Mouse (Mus musculus): Measurements from ENCODE around the gene Rusc2.

Rusc2 gene

GRCm38 (mm10) chr4:43417269-43418062 is 35.7 kb downstream of the Rusc2 start:
- DNase-seq = peak; percentile 55

GRCm38 (mm10) chr4:43418450-43418849 is 36.7 kb downstream of the Rusc2 start:
- DNase-seq = no peak

DNA sequence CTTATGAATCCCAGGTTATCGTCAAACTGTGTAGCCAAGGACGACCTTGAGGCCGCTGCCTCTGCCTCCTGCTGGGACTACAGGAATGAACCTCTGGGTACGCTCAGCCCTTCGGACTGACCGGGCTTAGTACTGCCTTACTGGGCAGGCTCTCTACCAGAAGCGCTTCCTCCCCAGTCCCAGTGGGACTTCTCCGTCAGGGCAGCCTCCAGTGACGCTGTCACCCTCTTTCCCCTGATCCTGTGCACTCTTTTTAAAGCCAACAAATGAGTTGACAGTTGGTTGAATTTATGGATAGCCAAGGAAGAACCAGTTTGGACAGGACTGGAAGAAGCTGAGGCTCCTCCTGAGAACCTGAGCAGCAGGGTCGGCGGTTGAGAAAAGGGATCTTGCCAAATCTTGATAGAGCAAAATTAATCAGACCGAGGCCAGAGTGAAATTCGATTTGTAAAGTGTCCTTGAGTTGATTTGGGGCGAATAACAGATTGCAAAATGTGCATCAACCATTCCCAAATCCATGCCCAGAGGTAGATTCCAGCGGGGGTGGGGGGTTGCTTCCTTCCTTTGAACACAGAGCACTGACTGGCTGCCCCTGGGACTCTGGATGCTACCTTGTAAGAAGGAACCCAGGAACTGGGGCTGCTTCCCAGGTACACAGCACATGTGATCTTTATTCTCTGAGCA is 37.3 kb downstream of the Rusc2 start:
- DNase-seq = no peak

DNA sequence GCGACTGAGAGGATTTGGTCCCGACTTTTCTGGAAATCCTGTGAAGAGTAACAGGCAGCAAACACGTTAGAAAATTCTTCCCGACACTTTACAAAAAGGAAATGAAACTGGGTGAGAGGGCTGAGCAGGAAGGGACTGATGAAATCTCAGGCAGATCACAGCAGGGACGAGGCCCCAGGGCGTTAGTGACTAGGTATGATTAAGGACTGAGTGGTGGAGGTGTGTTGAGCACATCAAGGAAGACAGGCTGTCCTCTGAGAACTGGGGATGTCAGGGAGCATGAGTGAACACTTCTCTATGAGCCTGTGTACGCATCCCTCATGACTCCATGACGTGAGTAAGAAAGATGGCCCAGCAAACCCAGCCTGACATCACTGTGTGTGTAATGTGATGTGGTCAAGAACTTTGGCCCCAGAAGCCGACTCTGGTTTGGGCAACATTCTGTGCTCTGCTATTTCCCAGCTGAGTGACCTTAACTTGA is 38.1 kb downstream of the Rusc2 start:
- DNase-seq = no peak

GRCm38 (mm10) chr4:43420305-43420704 is 38.5 kb downstream of the Rusc2 start:
- DNase-seq = peak; percentile 75

- peak; percentile 44 for DNase-seq
Observed at GRCm38 (mm10) chr4:43421632-43422240, 40.0 kb downstream of the Rusc2 start.

- DNase-seq = no peak
Observed at GRCm38 (mm10) chr4:43423267-43423934, 41.6 kb downstream of the Rusc2 start.

DNA sequence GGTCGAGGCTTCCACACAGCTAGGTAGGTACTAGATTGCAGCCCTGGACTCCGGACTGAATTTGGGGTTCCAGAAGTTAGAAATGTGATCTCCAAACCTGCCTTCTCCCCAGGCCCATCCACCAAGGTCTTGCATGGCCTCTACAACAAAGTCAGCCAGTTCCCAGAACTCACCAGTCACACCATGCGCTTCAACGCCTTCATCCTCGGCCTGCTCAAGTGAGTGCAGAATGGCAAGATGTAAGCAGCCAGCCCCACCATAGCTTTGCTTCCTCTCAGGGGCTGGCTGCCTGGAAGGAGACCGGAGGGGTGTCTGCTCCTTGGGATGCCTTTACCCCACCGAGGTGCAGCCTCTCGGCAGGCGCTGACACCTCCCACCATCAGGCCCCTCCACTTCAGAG is 42.3 kb downstream of the Rusc2 start:
- DNase-seq = no peak

DNA sequence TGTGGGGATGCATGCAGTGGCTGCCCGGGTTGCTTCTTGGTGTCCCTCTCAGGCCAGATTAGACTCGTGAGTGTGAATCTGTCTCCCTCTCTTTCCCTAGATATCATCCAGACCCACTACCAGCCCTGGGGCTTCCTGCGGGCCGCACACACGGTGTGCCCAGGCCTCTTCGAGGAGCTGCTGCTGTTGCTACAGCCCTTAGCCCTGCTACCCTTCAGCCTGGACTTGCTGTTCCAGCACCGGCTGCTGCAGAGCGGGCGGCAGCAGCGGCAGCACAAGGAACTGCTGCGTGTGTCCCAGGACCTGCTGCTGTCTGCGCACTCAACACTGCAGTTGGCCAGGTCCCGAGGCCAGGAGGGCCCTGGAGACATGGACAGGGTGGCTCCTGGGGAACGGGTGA is 43.4 kb downstream of the Rusc2 start:
- DNase-seq = no peak

- DNase-seq = no peak
Observed at GRCm38 (mm10) chr4:43425648-43426380, 44.0 kb downstream of the Rusc2 start.

DNA sequence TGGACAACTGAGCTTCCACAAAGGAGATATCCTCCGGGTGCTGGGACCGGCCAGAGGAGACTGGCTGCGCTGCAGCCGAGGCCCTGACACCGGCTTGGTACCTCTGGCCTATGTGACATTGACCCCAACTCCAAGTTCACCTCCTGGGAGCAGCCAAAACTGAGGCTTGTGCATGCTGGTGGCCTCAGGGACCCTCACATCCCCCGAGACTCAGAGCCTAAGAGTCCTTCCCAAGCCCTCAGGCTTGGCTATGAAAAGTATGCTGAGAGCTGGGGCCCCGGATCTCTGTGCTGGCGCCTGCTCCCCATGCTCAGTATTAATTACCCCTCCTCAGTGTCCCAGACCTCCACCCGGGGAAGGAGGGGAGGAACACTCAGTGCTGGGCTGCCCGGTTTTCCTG is 44.7 kb downstream of the Rusc2 start:
- DNase-seq = no peak

DNA sequence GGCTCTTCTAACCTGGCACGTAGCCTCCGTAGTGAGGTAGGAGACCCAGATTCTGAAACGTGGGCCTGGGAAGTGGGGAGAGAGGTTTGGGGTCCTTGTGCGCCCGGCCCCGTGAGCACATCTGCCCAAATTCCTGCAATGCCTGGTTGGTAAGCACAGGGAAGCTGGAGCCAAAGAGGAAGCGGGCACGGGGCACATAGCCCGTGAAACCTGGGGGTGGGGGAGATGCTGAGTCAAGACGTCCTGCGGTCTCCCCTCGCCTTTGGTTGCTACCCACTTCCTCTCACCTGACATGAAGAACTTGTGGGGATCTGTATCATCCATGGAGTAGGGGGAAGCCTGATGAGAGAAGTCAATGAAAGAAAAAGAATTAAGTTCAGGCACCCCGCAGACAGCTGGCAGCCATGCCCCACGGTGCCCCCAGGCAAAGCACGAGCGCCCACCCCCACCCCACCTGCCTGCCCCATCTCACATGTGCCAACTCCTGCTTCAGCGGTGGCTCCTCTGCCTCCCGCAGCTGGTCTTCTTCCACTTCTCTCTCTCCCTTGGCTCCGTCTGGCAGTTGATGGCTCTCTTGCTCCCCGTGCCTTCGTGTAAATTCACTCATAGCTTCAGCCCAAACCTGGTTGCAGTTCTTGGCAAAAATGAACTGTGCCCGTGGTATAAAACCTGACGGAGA is 45.9 kb downstream of the Rusc2 start:
- no peak for DNase-seq

- no peak for DNase-seq
Observed at GRCm38 (mm10) chr4:43428180-43428861, 46.5 kb downstream of the Rusc2 start.

GRCm38 (mm10) chr4:43428946-43429345 is 47.2 kb downstream of the Rusc2 start, which contains the start of gene Fam166b:
Gene Fam166b (minus strand): TSS chr4:43429134.
- no peak for DNase-seq

DNA sequence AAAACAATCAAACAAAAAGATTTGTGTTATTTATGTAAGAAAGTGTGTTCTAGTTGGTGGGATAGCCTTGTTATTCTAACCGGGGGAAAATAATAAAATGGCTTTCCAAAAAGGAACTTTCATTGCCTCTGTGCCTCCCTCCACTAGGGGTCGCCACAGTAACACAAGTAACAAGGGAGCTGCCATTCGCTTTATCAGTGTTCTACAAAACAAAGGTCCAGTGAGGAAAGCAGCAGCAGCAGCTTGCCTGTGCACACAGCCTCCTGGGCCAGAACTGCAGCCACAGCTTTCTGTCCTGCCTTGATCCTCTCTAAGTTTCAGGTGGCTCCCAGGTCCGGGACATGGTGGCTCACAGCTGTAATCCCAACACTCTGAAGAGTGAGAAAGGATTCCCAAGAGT is 49.9 kb downstream of the Rusc2 start:
- DNase-seq = peak; percentile 79

DNA sequence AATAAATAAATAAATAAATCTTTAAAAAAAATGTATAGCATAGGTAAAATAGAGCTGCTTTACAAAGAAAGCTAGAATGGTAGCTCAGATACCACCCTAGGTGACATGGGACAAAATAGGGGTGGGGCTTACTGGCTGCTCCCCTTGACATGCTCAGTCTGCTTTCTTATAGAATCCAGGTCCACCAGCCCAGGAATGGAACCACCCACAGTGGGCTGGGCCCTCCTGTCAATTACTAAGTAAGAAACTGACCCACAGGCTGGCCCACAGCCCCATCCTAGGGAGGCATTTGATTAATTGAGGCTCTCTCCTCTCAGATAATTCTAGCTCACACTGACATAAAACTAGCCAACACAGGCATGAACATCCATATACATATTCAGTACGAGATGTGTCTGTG is 51.1 kb downstream of the Rusc2 start:
- no peak for DNase-seq

- DNase-seq = no peak
Observed at GRCm38 (mm10) chr4:43441639-43442038, 59.9 kb downstream of the Rusc2 start, which contains the start of gene Tesk1. Gene Tesk1 (plus strand): TSS chr4:43441939.

GRCm38 (mm10) chr4:43442044-43442443 is 60.3 kb downstream of the Rusc2 start:
- DNase-seq = peak; percentile 96

DNA sequence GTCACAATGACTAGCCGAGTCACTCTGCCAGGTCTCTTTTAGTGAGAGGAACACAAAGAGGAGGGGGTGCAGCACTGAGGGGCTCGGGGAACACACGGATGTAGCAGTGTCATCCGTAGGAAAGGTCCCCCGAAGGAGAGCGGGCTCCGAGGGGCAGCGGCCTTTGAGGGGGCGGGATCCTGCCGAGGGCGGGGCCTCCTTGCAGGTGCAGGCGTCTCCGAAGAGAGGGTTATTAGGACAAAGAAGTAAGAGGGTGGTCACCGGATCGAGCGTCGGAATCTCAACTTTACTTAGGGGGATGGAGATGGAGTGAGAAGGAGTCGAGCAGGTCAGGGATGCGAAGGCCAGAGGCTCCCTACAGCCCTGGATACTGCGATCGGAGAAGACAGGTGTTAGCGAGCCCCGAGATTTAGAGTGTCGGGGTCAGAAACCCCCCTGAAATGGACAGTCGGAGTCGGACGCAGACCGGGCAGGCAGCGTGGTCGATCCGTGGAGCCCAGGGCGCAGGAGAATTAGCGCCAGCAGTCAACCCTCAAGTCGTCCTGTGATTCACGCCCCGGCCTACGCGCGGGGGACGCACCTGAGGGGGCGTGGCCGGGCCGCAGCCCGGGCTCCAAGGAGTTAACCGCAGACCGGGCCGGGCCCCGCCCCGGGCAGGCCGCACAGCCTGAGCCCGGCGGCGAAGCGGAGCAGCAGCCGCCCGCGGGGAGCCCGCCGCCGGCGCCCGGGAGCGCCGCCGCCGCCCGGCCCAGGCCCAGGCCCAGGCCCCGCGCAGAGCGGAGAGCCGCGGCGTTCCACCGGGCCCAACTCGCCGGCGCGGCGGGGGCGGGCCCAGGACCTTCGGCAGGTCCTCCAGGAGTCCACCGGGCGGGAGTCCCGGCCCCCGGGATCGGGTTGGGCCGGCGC is 60.9 kb downstream of the Rusc2 start:
- DNase-seq = peak; percentile 80

- DNase-seq = no peak
Observed at GRCm38 (mm10) chr4:43443511-43443910, 61.7 kb downstream of the Rusc2 start.

Measured in liver (tissue).